Mouse (Mus musculus) cortical plate, adult 2 months (tissue): ENCODE results near the gene Snx14.

Experiments used
- CTCF ChIP-seq: fragments of 200-500 bp; IDR thresholded peaks from 2 replicates; pipeline ENCODE4 v1.5.1; 2011; ENCODE audit warnings: mild to moderate bottlenecking, control low read depth, low read length; ENCODE audit not compliant: insufficient read depth; ENCODE audit errors: extremely low read depth
- POLR2A ChIP-seq: fragments of 200-500 bp; IDR thresholded peaks from 2 replicates; pipeline ENCODE4 v1.6.1; 2011; ENCODE audit warnings: mild to moderate bottlenecking, low read length, control low read depth; ENCODE audit not compliant: insufficient read depth; ENCODE audit errors: extremely low read depth

DNA sequence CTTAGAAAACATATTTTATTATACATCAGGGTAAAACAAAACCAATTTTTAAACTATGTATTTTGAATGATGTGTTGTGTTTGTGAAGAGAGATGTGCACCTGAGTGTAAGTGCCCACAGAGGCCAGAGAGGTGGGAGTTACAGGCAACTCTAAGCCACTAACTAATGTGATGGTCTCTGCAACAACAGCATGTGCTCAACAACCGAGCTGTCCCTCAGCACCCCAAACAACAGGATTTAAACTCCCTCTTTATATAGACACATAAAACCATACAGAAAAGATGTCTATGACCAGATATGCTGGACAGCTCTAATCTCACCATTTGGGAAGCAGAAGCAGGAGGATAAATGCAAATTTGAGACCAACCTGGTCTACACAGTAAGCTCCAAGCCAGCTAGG, 58.2 kb downstream of the Snx14 start:
- TF ChIP-seq CTCF (no peak), POLR2A (no peak)
